Mouse (Mus musculus) urinary bladder, postnatal 25 days (tissue): ENCODE data around the gene Card9.

Experiments used
- DNase-seq: peaks from one replicate; pipeline ENCODE4 v3.0.0; 2022; ENCODE audit warnings: low spot score

Gene Card9

DNA sequence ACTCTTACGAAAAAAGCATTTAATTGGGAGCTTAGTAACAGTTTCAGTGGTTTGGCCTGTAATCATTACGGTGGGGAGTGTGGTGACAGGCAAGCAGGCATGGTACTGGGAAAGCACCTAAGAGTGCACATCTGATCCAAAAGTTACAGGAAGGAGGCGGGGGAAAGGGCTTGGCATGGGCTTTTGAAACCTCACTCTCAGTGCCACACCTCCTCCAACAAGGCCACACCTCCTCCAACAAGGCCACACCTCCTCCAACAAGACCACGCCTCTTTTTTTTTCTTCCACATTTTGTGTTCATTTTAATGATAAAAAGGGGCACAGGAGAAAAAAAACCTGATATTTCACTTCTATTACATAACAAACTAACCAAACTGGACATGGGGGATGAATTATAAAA is 32.9 kb downstream of the Card9 start:
- no peak for DNase-seq

GRCm38 (mm10) chr2:26325386-26326181 is 35.1 kb downstream of the Card9 start:
- DNase-seq, result peak; percentile 53

GRCm38 (mm10) chr2:26324917-26325316 is 35.8 kb downstream of the Card9 start:
- DNase-seq, result no peak

DNA sequence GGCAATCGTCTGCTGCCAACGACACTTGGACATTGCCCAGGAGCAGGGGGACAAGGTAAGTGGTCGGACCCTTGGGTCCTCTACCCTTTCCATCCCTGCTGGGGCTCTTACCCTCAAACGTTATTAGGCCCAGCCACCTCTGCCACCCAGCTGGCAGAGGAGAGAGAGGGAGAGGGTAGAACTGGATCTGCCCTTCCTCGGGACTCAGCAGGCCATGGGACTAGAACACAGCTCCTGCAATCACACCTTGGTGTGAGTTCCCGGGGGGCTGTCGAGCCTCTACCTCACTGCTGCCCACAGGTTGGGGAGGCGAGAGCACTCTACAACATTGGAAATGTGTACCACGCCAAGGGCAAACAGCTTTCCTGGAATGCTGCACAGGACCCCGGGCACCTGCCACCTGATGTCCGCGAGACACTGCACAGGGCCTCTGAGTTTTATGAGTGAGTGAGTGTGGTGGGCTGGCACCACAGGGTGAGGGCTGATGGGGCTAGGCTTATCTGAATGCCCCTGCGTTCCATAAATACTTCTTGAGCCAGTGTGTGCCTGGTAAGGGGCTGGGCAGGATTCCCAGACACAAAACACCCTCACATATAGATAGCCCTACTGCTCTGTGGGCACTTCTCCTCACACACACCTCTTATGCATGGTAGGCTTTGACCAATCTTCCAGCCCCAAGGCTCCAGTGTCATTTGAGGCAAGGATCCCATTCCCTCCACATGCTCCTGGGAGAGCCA is 37.0 kb downstream of the Card9 start:
- no peak for DNase-seq

DNA sequence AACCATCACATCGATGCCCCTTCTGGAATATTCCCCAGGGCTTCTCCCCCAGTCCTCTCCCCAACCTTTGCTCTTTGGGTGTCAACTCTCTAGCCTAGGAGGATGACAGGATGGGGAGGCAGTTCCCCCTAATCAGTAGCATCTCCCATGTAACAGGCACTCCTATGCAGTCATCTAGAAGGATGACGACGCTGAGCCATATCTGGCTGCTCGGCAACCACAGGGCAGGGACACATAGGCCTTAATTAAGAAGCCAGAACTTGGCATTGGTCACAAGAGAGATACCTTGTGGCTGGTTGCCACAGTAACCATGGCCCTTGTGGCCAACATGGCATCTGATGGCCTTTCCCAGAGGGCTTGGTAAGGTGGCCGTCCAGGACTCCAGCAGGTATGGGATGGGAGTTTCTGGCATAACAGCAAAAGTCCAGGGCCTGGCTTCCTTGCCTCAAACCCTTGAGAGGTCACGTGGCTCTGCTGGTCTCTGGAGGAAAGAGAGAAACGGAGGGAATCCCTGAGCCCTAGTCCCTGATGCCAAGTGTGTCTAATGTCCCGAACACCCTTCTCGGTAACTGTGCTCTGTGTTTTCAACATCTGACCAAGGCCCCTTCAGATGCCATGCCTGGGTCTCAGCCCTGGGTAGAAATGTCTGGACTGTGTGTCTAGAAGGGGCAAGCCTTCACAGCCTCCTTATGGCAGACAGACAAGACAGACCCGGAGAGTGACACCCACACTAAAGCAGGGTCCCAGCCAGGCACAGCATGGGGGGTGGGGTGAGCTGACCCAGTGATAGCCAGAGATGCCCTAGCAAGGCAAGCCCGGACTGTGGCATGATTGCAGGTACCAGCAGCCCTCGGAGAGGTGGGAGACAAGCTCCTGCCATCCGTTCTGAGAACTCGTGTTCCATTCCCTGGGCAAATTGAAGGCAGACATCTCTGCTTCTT is 40.2 kb downstream of the Card9 start:
- DNase-seq, result no peak

- no peak for DNase-seq
These were observed 41.0 kb downstream of the Card9 start for GRCm38 (mm10) chr2:26319519-26320244.

GRCm38 (mm10) chr2:26319109-26319508 is 41.6 kb downstream of the Card9 start:
- no peak for DNase-seq

GRCm38 (mm10) chr2:26317991-26318672 is 42.6 kb downstream of the Card9 start:
- no peak for DNase-seq

GRCm38 (mm10) chr2:26317371-26317770 is 43.3 kb downstream of the Card9 start:
- DNase-seq, result no peak

DNA sequence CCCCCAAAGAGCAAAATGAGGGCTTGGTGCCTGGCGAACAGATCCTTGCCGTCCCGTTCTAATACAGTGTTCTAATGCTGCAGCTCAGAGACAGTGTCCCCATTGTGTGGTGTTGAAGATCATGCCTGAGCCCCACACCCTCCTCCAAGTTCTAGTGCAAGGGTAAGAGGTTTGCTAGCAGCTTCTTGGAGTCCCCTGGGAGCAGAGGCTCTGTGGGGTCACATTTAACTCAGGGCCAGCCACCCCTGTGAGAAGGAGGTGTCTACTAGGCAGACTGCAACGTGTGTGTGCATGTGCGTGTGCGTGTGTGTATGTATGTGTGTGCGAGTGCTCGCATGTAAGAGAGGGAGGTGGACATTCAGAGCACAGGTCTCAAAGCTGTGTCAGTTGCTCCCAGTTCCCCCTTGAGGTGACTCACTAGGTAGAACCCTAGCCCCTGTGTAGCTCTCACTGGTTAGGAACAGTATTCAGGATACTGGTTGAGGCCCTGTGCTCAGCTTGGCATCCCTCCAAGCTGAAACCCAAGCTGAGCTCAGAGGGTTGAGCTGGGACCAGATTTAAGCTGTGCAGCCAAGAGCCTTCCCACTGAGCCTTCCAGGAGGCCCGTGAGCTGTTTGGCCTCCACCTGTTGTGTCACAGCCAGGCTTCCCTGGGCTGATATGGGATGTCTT is 44.0 kb downstream of the Card9 start:
- no peak for DNase-seq

GRCm38 (mm10) chr2:26315925-26316311 is 44.8 kb downstream of the Card9 start:
- peak; percentile 38 for DNase-seq

DNA sequence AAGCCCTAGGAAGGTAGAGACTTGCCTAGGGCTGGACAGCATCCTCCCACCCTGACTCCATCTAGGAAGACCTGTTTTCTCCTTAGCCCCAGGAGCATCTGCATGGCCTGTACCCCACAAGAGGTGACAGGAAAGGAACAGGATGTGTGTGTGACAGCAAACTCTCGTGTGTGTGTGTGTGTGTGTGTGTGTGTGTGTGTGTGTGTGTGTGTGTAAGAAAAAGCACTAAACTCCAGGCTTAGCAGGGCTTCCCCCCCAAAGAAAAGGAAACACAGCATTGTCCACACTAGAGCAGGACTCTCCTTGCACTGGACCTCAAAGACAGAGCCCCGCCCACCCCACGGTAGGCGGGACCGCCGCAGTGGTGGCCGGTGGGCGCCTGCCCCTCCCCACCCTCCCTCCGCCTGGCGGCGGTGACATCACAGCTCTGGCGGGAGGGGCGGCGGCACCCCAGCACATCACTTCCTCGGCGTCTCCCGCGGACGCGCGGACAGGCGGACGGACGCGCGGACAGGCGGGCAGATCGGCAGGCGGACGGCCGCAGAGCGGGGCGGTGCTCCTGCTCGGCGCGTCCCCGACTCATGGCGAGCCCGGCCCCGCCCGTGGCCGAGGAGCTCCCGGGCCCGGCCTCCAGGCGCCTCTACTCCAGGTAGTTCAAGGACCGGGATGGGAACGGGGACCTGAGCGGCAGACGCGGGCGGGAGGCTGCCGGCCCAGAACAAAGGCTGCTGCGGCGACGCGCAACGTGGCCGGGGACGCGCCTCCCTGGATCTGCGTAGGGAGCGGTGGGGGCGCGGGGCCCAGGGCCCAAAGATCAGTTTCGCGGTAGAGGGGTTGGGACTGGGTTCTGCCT is 45.4 kb downstream of the Card9 start, which contains the start of gene Gpsm1:
TSS of gene Gpsm1 (plus strand) at position 444 of the 853 bp plus-strand sequence.
- peak; percentile 73 for DNase-seq

DNA sequence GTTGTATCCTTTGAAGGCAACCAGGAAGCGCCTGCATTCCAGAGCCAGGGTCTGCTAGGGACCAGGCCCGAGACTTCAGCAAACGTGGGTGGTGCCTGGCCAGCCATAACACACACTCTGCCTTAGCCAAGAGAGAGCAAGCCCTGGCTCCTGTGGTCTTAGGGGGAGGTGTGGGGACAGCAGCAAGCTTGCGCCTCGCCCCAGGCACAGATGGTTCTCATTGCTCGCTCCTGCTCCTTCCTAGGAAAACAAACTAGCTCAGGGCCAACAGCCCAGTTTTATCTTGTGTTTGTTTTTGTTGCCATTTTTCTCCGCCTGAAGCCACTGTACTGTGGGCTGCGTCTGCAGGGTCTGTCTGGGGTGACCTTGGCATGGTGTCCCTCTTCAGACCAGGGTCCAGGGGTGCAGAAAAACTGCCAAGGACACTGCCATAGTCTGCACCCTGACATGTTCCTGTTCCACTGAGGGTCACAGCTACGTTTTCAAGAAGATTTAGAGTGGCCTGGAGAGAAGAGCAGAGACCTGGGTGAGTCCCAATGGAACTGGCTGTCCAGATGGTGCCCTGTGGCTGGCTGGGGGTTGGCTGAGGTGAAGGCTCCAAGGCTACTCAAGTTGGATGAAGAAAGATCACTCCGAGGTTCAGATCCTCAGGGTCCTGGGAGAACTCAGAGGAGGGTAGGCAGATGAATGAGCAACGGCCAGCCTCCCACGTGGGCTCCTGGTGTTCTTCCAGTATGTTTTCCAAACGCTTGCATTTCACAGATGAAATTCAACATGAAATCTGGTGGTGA is 46.2 kb downstream of the Card9 start:
- DNase-seq, result peak; percentile 38

DNA sequence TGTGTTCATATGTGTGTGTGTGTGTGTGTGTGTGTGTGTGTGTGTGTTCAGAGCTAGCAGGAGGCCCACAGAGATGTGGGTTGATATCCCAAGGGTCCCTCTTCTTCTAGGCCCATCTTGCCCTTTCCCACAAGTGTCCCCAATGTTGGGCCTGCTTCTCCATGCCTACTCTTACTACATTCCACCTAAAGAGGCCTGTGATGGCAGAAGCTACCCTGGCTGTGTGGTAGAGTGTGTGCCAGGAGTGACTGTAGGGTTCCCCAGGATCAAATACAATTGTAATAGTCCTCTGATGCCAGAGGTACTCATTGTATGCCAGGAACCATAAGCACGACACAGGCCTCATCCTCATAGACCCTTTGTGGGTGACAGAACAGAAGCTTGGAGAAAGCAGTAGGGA is 47.3 kb downstream of the Card9 start:
- DNase-seq, result no peak

- no peak for DNase-seq
These were observed 47.9 kb downstream of the Card9 start for GRCm38 (mm10) chr2:26312812-26313211.

GRCm38 (mm10) chr2:26311936-26312335 is 48.8 kb downstream of the Card9 start:
- no peak for DNase-seq

GRCm38 (mm10) chr2:26309739-26310138 is 51.0 kb downstream of the Card9 start:
- DNase-seq, result no peak

DNA sequence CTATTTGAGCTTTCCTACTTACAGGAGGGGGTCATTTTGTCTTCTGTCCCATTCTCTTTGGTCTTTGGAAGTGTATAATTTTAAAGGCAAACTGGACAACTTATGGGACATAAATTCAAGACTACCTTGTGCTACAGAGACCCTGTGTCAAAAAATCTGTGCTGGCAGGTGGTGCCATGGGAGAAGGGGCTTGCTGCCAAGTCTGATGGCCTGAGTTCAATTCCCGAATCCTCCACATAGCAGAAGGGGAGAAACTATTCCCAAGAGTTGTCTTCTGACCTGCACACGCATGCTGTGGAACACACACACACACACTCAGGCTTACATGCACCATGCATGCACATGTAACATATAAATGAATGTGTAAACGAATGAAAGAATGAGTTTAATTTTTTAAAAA is 54.0 kb downstream of the Card9 start:
- no peak for DNase-seq

- DNase-seq, result no peak
These were observed 55.2 kb downstream of the Card9 start for GRCm38 (mm10) chr2:26305555-26305954.
